Mouse (Mus musculus) neural tube, embryonic 11.5 days (tissue): Measurements from ENCODE around the gene Cox10. TPM values are rescaled to one million over a fixed set of nuclear protein-coding genes. Genes with fewer than 3 reads are reported as not detected.
A peak's percentile ranks its signal among the peaks of the same experiment; 100 is the strongest.

Experiments
- ATAC-seq: fragments of 200-750 bp; cut with Nextera tagmentation; 2 replicates; pipeline ENCODE4 v1.8.0; 2017; ENCODE audit warnings: moderate number of reproducible peaks, mild to moderate bottlenecking, moderate TSS enrichment, moderate library complexity; ENCODE audit not compliant: insufficient read depth, low FRiP score, low TSS enrichment
- DNase-seq: peaks from one replicate; pipeline ENCODE4 v3.0.0-alpha.2; 2015; ENCODE audit warnings: low spot score
- H3K27ac ChIP-seq: fragments of 300-500 bp; sonication (generic); 2 replicates; pipeline ENCODE4 v1.5.1; 2014; ENCODE audit warnings: low read depth, mild to moderate bottlenecking, low read length
- H3K27me3 ChIP-seq: fragments of 300-500 bp; sonication (generic); 2 replicates; pipeline ENCODE4 v1.6.1; 2014; ENCODE audit warnings: mild to moderate bottlenecking, low read length, mixed read lengths; ENCODE audit not compliant: control insufficient read depth, insufficient read depth
- H3K36me3 ChIP-seq: fragments of 300-500 bp; sonication (generic); 2 replicates; pipeline ENCODE4 v1.6.1; 2014; ENCODE audit warnings: mild to moderate bottlenecking, low read length, moderate library complexity, mixed read lengths; ENCODE audit not compliant: control insufficient read depth, insufficient read depth
- H3K4me1 ChIP-seq: fragments of 300-500 bp; sonication (generic); 2 replicates; pipeline ENCODE4 v1.6.1; 2014; ENCODE audit warnings: low read length, mixed read lengths; ENCODE audit not compliant: control insufficient read depth, insufficient read depth
- H3K4me2 ChIP-seq: fragments of 300-500 bp; sonication (generic); 2 replicates; pipeline ENCODE4 v1.6.1; 2014; ENCODE audit warnings: low read depth, mild to moderate bottlenecking, moderate library complexity
- H3K4me3 ChIP-seq: fragments of 300-500 bp; sonication (generic); 2 replicates; pipeline ENCODE4 v1.5.1; 2014; ENCODE audit warnings: low read depth, low read length
- H3K9ac ChIP-seq: fragments of 300-500 bp; sonication (generic); 2 replicates; pipeline ENCODE4 v1.6.1; 2014; ENCODE audit warnings: mild to moderate bottlenecking, low read length
- H3K9me3 ChIP-seq: fragments of 300-500 bp; sonication (generic); 2 replicates; pipeline ENCODE4 v1.6.1; 2016; ENCODE audit warnings: low read length; ENCODE audit not compliant: control insufficient read depth
- WGBS: fragments of 180-500 bp; shearing (Covaris S2); extraction: QIAGEN DNeasy Blood & Tissue Kit; methylation state at CpG from one replicate; pipeline ENCODE4 v1.1.7; 2014; 5-methylcytosine and 5-hydroxymethylcytosine counted together
- polyA plus RNA-seq: library from polyadenylated mRNA; unstranded; fragments of >200 nt; fragmentation: Nextera tagmentation; extraction: Ambion mirVana; gene quantifications from 2 replicates; pipeline ENCODE4 v1.2.1, GENCODE M21; 2014

Cox10 gene
- polyA plus RNA-seq, 1 experiment from 2014 or later: 29.4 TPM

GRCm38 (mm10) chr11:63948371-63948770, 130.9 kb downstream of the Cox10 start:
- no peak overlapping the region for H3K9ac ChIP-seq
- H3K4me3 ChIP-seq: no peak overlapping the region
- DNase-seq (no peak), ATAC-seq (no peak)
- H3K4me2 ChIP-seq: no peak overlapping the region
- no peaks in the 10 kb centered on the region for H3K36me3 ChIP-seq
- no peaks in the 10 kb centered on the region for H3K9me3 ChIP-seq
- WGBS: 85% methylated on average over 11 of the region's 11 CpGs
- H3K27me3 ChIP-seq: no peaks in the 10 kb centered on the region
- H3K27ac ChIP-seq: no peak overlapping the region
- H3K4me1 ChIP-seq: peaks cover 7% of the 10 kb centered on the region

DNA sequence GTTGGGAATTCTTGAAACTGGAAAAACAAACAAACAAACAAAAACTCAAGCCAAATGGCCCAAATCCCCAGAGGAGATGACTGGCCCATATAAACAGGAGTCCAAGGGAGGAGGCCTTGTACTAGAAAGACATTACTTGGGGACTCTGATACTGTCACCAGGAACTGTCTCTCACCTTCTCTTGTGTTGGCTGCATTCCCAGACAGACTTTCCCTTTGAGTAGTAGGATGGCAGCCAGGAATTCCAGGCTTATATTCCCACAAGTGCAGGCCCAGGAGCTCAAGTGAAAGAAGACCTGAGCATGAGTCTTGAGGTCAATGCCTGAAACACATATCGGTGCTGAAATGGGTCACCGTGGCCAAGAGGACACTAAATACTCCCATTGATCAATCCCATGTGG, 132.2 kb downstream of the Cox10 start:
- ATAC-seq (no peak), DNase-seq (no peak)
- Histone ChIP-seq H3K9ac (no peak overlapping the region), H3K4me2 (no peak overlapping the region), H3K4me3 (no peak overlapping the region), H3K36me3 (no peaks in the 10 kb centered on the region), H3K4me1 (peaks cover 2% of the 10 kb centered on the region), H3K27ac (no peak overlapping the region), H3K9me3 (no peaks in the 10 kb centered on the region), H3K27me3 (no peaks in the 10 kb centered on the region)
- 89% methylated on average over 2 of the region's 2 CpGs for WGBS

DNA sequence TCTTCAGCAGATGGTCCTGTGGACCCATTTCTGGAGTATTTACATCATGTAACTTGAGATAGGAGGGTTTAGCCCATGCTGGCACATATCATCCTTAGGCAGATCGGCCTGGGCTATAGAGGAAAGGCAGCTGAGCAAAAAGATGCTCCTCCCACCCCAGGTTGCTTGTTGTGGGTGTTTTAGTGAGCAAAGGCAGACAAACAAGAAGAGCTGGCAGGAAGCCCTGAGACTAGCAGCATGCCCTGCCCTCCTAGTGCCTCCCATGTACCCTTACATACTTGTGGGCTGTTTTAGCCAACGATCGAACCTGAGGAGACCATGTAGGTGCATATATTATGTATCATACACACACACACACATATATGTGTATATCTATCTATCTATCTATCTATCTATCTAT, 135.3 kb downstream of the Cox10 start:
- Histone ChIP-seq H3K36me3 (no peaks in the 10 kb centered on the region), H3K9me3 (no peaks in the 10 kb centered on the region), H3K4me3 (no peak overlapping the region), H3K9ac (no peak overlapping the region), H3K4me1 (no peaks in the 10 kb centered on the region), H3K27me3 (no peaks in the 10 kb centered on the region), H3K27ac (no peak overlapping the region), H3K4me2 (no peak overlapping the region)
- ATAC-seq: no peak
- no peak for DNase-seq
- 87% methylated on average over 3 of the region's 3 CpGs for WGBS

- no peaks in the 10 kb centered on the region for H3K4me1 ChIP-seq
- WGBS: 91% methylated on average over 13 of the region's 13 CpGs
- no peak overlapping the region for H3K4me3 ChIP-seq
- H3K4me2 ChIP-seq: no peak overlapping the region
- H3K9ac ChIP-seq: no peak overlapping the region
- DNase-seq (no peak), ATAC-seq (no peak)
- no peak overlapping the region for H3K27ac ChIP-seq
- no peaks in the 10 kb centered on the region for H3K27me3 ChIP-seq
- H3K36me3 ChIP-seq: no peaks in the 10 kb centered on the region
- no peaks in the 10 kb centered on the region for H3K9me3 ChIP-seq
These were observed 135.9 kb downstream of the Cox10 start for GRCm38 (mm10) chr11:63943268-63943890.

DNA sequence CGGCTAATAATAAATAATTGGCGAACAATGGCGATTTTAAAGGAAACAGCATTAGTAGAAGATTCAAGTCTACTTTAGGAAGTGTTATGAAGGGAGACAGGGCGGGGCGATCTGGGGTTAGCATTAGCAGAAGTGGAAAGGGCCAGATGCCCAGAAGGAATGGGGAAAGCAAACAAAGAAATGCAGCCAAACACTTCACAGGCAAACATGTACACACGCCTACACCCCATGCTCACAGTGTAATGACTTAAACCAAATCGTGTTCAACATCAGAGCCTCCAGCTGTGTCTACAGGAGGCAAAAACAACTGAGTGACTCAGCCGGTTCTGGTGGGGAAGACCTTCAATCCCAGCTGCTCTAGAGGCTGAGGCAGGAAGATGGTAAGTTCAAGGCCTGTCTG, 137.1 kb downstream of the Cox10 start:
- Histone ChIP-seq H3K36me3 (no peaks in the 10 kb centered on the region), H3K4me2 (no peak overlapping the region), H3K4me1 (no peaks in the 10 kb centered on the region), H3K9me3 (no peaks in the 10 kb centered on the region), H3K9ac (no peak overlapping the region), H3K27me3 (no peaks in the 10 kb centered on the region), H3K4me3 (no peak overlapping the region), H3K27ac (no peak overlapping the region)
- WGBS: 78% methylated on average over 8 of the region's 8 CpGs
- ATAC-seq (no peak), DNase-seq (no peak)

DNA sequence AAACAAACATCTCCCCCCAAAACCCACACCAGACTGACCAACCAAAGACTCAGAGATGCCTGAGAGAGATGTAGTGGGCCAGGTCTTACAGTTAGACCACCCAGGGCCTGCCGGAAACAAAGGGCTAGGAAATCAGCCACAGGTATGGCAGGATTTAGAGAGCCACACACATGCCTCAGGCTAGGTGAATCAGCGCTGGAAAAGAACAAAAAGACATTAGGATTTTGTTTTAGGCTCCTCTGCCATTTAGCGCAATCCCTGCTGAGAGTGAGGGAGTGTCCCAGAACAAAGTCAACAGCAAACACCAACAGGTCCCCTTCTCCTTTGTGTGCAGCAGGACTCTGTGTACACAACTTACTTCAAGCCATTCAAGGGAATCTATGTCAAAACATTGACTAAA, 142.6 kb downstream of the Cox10 start:
- ATAC-seq (no peak), DNase-seq (no peak)
- no peak overlapping the region for H3K4me3 ChIP-seq
- no peak overlapping the region for H3K4me2 ChIP-seq
- H3K27me3 ChIP-seq: no peaks in the 10 kb centered on the region
- 38% methylated on average over 3 of the region's 3 CpGs for whole genome bisulfite sequencing
- no peaks in the 10 kb centered on the region for H3K9me3 ChIP-seq
- H3K4me1 ChIP-seq: no peaks in the 10 kb centered on the region
- H3K27ac ChIP-seq: no peak overlapping the region
- no peaks in the 10 kb centered on the region for H3K36me3 ChIP-seq
- no peak overlapping the region for H3K9ac ChIP-seq

DNA sequence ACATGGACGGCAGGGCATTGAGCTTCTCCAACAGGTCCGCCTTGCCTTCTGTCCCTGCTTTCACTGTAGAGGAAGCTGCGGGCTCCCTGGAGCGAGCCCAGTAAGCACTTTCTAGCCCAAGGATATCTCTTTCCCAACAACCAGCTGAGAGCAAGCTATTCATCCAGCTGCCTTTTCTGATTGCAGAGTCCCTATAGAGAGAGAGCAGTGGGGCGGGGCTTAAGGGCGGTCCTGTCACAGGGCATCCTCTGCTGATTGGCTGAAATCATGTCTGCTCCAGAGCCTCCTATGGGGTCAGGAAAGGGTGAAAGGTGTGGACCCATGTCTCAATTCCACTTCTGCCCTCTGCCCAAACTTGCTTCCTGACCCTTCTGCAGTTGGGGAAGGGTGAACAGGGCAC, 152.4 kb downstream of the Cox10 start:
- Histone ChIP-seq H3K27me3 (peaks cover 15% of the 10 kb centered on the region), H3K27ac (no peak overlapping the region)

DNA sequence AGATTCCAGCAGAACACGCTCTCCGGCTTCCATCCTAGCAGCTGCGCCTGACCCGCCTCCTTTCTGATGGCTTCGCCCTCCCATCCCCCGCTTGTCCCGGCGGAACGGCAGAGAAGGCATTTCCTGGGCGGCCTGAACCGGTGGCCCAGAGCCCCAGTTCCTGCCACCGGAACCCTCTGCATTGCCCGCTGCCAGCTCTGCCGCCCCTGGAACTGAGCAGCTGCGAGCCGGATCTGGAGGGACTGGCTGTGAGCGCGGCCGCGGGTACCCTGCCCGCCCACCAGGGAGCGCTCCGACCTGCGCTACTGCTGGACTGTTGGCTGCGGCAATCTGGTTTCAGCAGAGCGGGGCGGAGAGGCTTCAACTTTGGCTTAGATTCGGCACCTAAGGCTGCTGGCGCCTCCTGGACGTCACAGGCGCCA, 154.1 kb downstream of the Cox10 start:
- H3K27ac ChIP-seq: no peak overlapping the region
- H3K36me3 ChIP-seq: no peaks in the 10 kb centered on the region
- DNase-seq (peak; percentile 86), ATAC-seq (no peak)
- no peaks in the 10 kb centered on the region for H3K9me3 ChIP-seq
- 0 out of 2 replicates have a peak, but pooled peaks cover 13% of the 10 kb centered on the region for H3K4me1 ChIP-seq
- under 1% methylated on average over 31 of the region's 31 CpGs for WGBS
- H3K4me2 ChIP-seq: peak overlapping the region; percentile 36
- peaks cover 15% of the 10 kb centered on the region for H3K27me3 ChIP-seq
- H3K9ac ChIP-seq: no peak overlapping the region
- peak overlapping the region; percentile 26 for H3K4me3 ChIP-seq

More for the DNA sequence above, 152.4 kb downstream of the Cox10 start:
- Histone ChIP-seq H3K4me1 (0 out of 2 replicates have a peak, but pooled peaks cover 13% of the 10 kb centered on the region), H3K9ac (no peak overlapping the region), H3K9me3 (no peaks in the 10 kb centered on the region), H3K4me2 (no peak overlapping the region), H3K4me3 (no peak overlapping the region), H3K36me3 (no peaks in the 10 kb centered on the region)
- DNase-seq (no peak), ATAC-seq (no peak)
- WGBS: 74% methylated on average over 6 of the region's 6 CpGs

DNA sequence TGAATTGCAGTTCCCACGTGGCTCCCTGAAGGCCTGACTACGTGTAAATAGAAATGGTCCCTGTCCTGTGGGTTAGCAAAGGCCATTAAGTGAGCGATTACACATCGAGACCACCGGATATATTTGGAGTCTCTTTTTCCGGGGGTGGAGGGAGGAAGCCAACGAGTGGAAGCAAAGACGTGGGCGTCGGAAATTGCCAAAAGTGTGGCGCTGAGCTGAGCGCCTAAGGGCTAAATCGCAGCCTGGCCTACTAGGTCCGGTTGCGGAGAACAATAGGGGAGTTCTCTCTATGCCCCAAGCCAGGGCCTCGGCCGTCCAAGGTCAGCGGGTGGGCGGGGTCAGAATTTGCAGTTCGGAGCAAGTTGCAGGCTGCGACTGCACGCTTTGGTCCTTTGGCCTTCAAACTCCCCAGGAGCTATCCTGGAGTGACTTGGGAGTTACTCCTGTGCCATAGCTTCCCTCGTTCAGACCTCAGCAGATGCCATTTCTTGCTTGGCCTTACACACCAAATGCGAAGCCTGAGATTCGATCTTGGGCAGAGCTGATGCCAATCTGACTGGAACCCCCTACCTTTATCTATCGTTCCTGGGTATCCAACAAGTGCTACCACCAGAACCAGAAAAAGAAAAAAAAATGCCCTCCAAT, 154.9 kb downstream of the Cox10 start:
- Histone ChIP-seq H3K4me1 (peaks cover 16% of the 10 kb centered on the region; the same call in 1 of the 2 replicates), H3K27ac (no peak overlapping the region), H3K27me3 (peaks cover 15% of the 10 kb centered on the region), H3K36me3 (no peaks in the 10 kb centered on the region), H3K4me3 (0 out of 2 replicates have a peak overlapping the region, but pooled peaks have one; percentile 26), H3K9me3 (no peaks in the 10 kb centered on the region), H3K9ac (no peak overlapping the region), H3K4me2 (peak overlapping the region; percentile 36; the same call in 1 of the 2 replicates)
- 4% methylated on average over 26 of the region's 26 CpGs for WGBS
- no peak for ATAC-seq
- DNase-seq: peak; percentile 47
